Mouse (Mus musculus) thymus, adult 18-20 months (tissue): Measurements from ENCODE around the gene Ltbp2.

Source experiments
- DNase-seq, 2 experiments: peaks; one replicate each; pipeline ENCODE4 v3.0.0; 2022; ENCODE audit warnings: mixed read lengths in 2 of 2

Gene Ltbp2

GRCm38 (mm10) chr12:84875761-84876480 lies 411 bp downstream of the Ltbp2 start:
- no peak for DNase-seq

- no peak for DNase-seq
Measured at GRCm38 (mm10) chr12:84873434-84873833, 2.9 kb downstream of the Ltbp2 start.

GRCm38 (mm10) chr12:84872310-84872709 lies 4.0 kb downstream of the Ltbp2 start:
- no peak for DNase-seq

- DNase-seq: no peak
Measured at GRCm38 (mm10) chr12:84865431-84865830, 10.9 kb downstream of the Ltbp2 start.

- no peak for DNase-seq
Measured at GRCm38 (mm10) chr12:84864801-84865200, 11.5 kb downstream of the Ltbp2 start.

- DNase-seq: no peak
Measured at GRCm38 (mm10) chr12:84863196-84863595, 13.1 kb downstream of the Ltbp2 start.

- no peak for DNase-seq
Measured at GRCm38 (mm10) chr12:84862136-84862910, 14.0 kb downstream of the Ltbp2 start.

GRCm38 (mm10) chr12:84858149-84859113 lies 17.9 kb downstream of the Ltbp2 start:
- DNase-seq: no peak

GRCm38 (mm10) chr12:84857706-84858105 lies 18.6 kb downstream of the Ltbp2 start:
- DNase-seq: no peak

GRCm38 (mm10) chr12:84856532-84856931 lies 19.8 kb downstream of the Ltbp2 start:
- no peak for DNase-seq

GRCm38 (mm10) chr12:84855084-84855625 lies 21.2 kb downstream of the Ltbp2 start:
- no peak for DNase-seq

- no peak for DNase-seq
Measured at GRCm38 (mm10) chr12:84854392-84855033, 21.8 kb downstream of the Ltbp2 start.

- DNase-seq: no peak
Measured at GRCm38 (mm10) chr12:84851403-84852040, 24.8 kb downstream of the Ltbp2 start.

GRCm38 (mm10) chr12:84847882-84848281 lies 28.4 kb downstream of the Ltbp2 start:
- DNase-seq: no peak

- no peak for DNase-seq
Measured at GRCm38 (mm10) chr12:84847480-84847879, 28.9 kb downstream of the Ltbp2 start.

GRCm38 (mm10) chr12:84846594-84847014 lies 29.7 kb downstream of the Ltbp2 start:
- no peak for DNase-seq

GRCm38 (mm10) chr12:84842706-84843105 lies 33.6 kb downstream of the Ltbp2 start:
- DNase-seq: no peak

GRCm38 (mm10) chr12:84841158-84842140 lies 34.9 kb downstream of the Ltbp2 start:
- no peak for DNase-seq

- DNase-seq: peak in 1 of 2 experiments; percentile 6
Measured at GRCm38 (mm10) chr12:84840734-84841133, 35.6 kb downstream of the Ltbp2 start.

- DNase-seq: no peak
Measured at GRCm38 (mm10) chr12:84839965-84840364, 36.4 kb downstream of the Ltbp2 start.
